Mouse (Mus musculus) stomach, embryonic 16.5 days (tissue): ENCODE data around the gene Pla2g12a. TPM values are rescaled to one million over a fixed set of nuclear protein-coding genes. Genes with fewer than 3 reads are reported as not detected.

Source experiments
- ATAC-seq: fragments of 200-750 bp; cut with Nextera tagmentation; 2 replicates; pipeline ENCODE4 v1.8.0; 2017; ENCODE audit warnings: moderate number of reproducible peaks, moderate TSS enrichment; ENCODE audit not compliant: insufficient read depth, low FRiP score
- H3K27ac ChIP-seq: fragments of 300-500 bp; sonication (generic); 2 replicates; pipeline ENCODE4 v1.5.1; 2014; ENCODE audit warnings: low read length
- H3K27me3 ChIP-seq: fragments of 300-500 bp; sonication (generic); 2 replicates; pipeline ENCODE4 v1.6.1; 2014; ENCODE audit warnings: low read length, control low read depth, mixed read lengths; ENCODE audit not compliant: control insufficient read depth, insufficient read depth
- H3K36me3 ChIP-seq: fragments of 300-500 bp; sonication (generic); 2 replicates; pipeline ENCODE4 v1.6.1; 2014; ENCODE audit warnings: low read length; ENCODE audit not compliant: control insufficient read depth, insufficient read depth
- H3K4me1 ChIP-seq: fragments of 300-500 bp; sonication (generic); 2 replicates; pipeline ENCODE4 v1.6.1; 2014; ENCODE audit warnings: low read length, control low read depth, mixed read lengths; ENCODE audit not compliant: control insufficient read depth, insufficient read depth
- H3K4me2 ChIP-seq: fragments of 300-500 bp; sonication (generic); 2 replicates; pipeline ENCODE4 v1.6.1; 2014; ENCODE audit warnings: low read depth, low read length, mixed read lengths
- H3K4me3 ChIP-seq: fragments of 300-500 bp; sonication (generic); replicated peaks from 2 replicates; pipeline ENCODE4 v1.5.1; 2014; ENCODE audit warnings: mild to moderate bottlenecking, low read length
- H3K9ac ChIP-seq: fragments of 300-500 bp; sonication (generic); 2 replicates; pipeline ENCODE4 v1.6.1; 2014; ENCODE audit warnings: low read length
- H3K9me3 ChIP-seq: fragments of 300-500 bp; sonication (generic); replicated peaks from 2 replicates; pipeline ENCODE4 v1.6.1; 2016; ENCODE audit warnings: low read length, control low read depth; ENCODE audit not compliant: control insufficient read depth
- WGBS: fragments of 180-500 bp; shearing (Covaris S2); extraction: QIAGEN DNeasy Blood & Tissue Kit; methylation state at CpG from one replicate; pipeline ENCODE4 v1.1.7; 2014; 5-methylcytosine and 5-hydroxymethylcytosine counted together
- polyA plus RNA-seq: library from polyadenylated mRNA; unstranded; fragments of >200 nt; fragmentation: Nextera tagmentation; extraction: Ambion mirVana; gene quantifications from 2 replicates; pipeline ENCODE4 v1.2.1, GENCODE M21; 2015

Pla2g12a gene
- polyA plus RNA-seq, 1 experiment from 2014 or later: 56.0 TPM

DNA sequence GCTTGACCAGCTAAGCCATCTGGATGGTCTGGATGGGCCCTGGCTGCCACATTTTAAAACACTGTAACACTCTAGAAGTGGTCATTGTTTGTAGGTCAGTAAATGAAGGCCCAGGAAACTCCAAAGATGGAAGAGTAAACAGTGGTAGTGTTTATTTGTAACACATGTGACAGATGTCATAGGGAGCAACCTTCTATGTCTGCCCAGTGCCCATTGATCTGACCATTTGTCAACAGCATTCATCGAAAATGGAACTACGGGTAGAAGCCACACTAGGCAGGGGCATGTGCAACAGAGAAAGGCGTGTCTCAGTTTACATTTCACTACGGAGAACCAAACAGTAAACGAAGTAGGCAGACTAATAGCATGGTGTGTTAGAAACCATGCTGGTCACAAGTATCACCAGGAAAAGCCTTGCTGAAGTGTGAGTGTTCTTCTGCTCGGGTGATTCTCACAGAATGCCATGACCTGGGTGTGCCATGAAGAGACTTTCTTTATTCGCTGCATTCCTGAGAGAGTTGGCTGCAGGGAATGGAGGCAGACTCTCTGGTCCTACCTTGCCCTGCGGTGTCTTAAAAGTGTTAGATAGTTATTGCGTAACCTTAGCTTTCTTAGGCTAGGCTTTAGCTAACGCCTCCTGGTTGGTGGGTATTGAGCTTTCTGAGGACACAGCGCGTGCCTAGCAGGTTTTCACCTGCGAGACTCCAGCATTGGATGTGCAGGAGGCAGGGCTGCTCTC, 9.5 kb downstream of the Pla2g12a start:
- Histone ChIP-seq H3K9me3 (no peaks in the 10 kb centered on the region), H3K4me1 (peaks cover 6% of the 10 kb centered on the region), H3K4me2 (no peak overlapping the region), H3K27me3 (no peaks in the 10 kb centered on the region), H3K9ac (no peak overlapping the region), H3K27ac (0 out of 2 replicates have a peak overlapping the region, but pooled peaks have one; percentile 27), H3K36me3 (no peaks in the 10 kb centered on the region), H3K4me3 (no peak overlapping the region)
- peak; percentile 38; the same call in 1 of the 2 replicates for ATAC-seq
- 63% methylated on average over 13 of the region's 13 CpGs for WGBS

DNA sequence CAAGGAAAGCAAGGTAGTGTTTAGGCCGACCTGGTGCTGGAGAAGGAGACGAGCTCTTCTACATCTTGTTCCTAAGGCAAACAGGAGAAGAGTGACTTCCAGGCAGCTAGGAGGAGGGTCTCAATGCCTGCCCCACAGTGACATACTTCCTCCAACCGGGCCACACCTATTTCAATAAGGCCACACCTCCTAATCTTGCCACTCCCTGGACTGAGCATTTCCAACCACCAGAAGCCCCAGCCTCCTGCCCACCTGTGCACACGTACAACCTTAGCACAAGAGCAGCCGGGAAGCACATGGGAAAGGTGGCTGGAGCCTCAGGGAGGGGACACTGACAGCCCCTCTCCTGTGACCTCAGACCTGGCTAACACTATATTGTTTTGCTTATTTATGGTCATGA, 13.6 kb downstream of the Pla2g12a start:
- WGBS: 75% methylated on average over 5 of the region's 5 CpGs

DNA sequence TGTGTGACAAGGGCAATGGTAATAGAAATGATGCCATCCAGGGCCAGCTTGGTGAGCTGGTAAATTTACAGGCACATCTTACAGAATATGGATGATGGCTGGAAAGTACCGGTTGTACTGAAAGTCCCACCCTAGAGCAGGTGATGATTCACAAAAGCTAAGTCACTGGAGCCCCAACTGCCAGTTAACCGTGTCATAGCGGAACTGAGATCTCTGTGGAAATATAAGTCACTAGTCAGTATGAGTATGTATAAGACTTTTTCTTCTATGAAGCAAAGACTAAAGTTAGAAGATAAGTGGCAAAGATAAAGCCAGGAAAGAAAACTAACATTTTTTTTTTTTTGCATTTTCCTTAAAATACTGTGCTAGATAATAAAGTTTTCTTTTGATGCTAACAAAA, 14.7 kb downstream of the Pla2g12a start:
- 92% methylated on average over 3 of the region's 3 CpGs for WGBS
- Histone ChIP-seq H3K36me3 (no peaks in the 10 kb centered on the region), H3K4me2 (no peak overlapping the region), H3K4me1 (peaks cover 2% of the 10 kb centered on the region; the same call in 1 of the 2 replicates), H3K9me3 (no peaks in the 10 kb centered on the region), H3K27ac (no peak overlapping the region), H3K27me3 (no peaks in the 10 kb centered on the region), H3K9ac (no peak overlapping the region), H3K4me3 (no peak overlapping the region)
- ATAC-seq: no peak

More for the DNA sequence above, 13.6 kb downstream of the Pla2g12a start:
- H3K27me3 ChIP-seq: no peaks in the 10 kb centered on the region
- no peaks in the 10 kb centered on the region for H3K36me3 ChIP-seq
- H3K4me1 ChIP-seq: peaks cover 6% of the 10 kb centered on the region
- peak; percentile 65; the same call in 1 of the 2 replicates for ATAC-seq
- H3K9ac ChIP-seq: no peak overlapping the region
- no peak overlapping the region for H3K4me2 ChIP-seq
- no peak overlapping the region for H3K27ac ChIP-seq
- no peak overlapping the region for H3K4me3 ChIP-seq
- no peaks in the 10 kb centered on the region for H3K9me3 ChIP-seq

DNA sequence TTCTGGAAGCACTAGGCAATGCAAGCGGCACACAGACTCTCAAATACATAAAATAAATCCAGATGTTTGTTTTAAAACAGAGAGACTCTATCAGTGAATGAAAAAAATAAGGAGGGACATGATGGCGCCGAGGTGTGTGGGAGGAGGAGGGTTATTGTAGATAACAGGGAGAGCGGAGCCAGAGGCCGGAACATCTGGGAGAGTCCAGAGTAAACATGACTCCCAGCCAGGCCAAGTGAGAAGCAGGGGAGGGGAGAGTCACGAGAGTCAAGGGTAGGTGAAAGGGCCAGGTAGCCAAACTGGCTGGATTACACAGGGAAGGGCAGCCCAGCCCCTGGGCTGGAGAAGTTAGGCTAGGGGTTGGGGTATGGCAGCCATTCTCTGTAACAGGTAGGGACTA, 18.2 kb downstream of the Pla2g12a start:
- H3K36me3 ChIP-seq: no peaks in the 10 kb centered on the region
- H3K4me2 ChIP-seq: no peak overlapping the region
- H3K4me3 ChIP-seq: no peak overlapping the region
- 40% methylated on average over 6 of the region's 6 CpGs for WGBS
- H3K4me1 ChIP-seq: no peaks in the 10 kb centered on the region
- H3K9me3 ChIP-seq: no peaks in the 10 kb centered on the region
- no peak overlapping the region for H3K27ac ChIP-seq
- no peaks in the 10 kb centered on the region for H3K27me3 ChIP-seq
- ATAC-seq: peak; percentile 12; the same call in 1 of the 2 replicates
- H3K9ac ChIP-seq: no peak overlapping the region

DNA sequence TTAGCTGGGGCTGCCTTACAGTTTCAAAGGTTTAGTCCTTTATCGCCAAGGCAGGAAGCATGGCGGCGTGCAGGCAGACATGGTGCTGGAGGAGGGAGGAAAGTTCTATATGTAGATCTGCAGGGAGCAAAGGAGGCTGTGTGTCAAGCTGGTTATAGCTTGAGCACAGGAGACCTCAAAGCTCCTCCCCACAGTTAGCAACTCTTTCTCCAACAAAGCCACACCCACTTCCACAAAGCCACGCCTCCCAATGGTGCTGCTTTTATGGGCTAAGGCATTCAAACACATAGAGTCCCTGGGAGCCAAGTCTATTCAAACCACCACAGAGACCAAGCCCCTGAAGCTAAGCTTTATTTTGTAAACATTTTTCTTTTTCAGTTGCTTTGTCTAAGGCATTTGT, 20.5 kb downstream of the Pla2g12a start:
- no peak for ATAC-seq
- Histone ChIP-seq H3K9me3 (no peaks in the 10 kb centered on the region), H3K4me3 (no peak overlapping the region), H3K9ac (no peak overlapping the region), H3K27me3 (no peaks in the 10 kb centered on the region), H3K27ac (no peak overlapping the region), H3K36me3 (no peaks in the 10 kb centered on the region), H3K4me1 (peaks cover 19% of the 10 kb centered on the region), H3K4me2 (no peak overlapping the region)
- WGBS: 71% methylated on average over 4 of the region's 4 CpGs

DNA sequence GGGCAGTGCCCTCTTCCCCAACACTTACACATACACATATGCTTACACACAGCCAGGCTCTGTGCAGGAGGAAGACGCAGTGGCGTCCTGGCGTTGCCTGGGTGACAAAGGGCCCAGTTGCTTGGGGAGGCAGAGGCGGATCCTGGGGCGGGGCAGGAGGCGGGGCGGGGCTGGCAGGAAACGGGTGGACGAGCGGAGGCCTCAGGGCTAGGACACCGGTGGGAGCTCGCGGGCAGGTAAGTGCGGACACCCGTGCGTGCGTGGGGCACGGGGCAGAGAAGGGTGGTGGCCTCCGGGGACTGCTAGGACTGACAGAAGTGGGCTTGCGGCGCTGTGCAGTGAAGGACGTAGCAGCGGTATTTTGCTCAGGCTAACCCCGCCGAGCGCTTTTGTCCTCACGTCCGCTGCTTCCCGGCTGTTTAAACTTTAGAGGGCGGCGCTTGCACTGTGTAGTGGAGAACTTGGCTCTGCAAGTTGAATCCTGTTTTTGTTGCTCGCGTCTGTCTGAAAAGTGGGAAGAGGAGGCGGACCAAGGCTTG, 22.9 kb downstream of the Pla2g12a start, which contains the start of gene Casp6:
TSS of gene Casp6 (plus strand) at position 155 of the 539 bp plus-strand sequence.
- Histone ChIP-seq H3K36me3 (no peaks in the 10 kb centered on the region), H3K27me3 (no peaks in the 10 kb centered on the region), H3K9me3 (no peaks in the 10 kb centered on the region), H3K4me2 (peak within 1 kb of the TSS; percentile 76), H3K4me3 (peak within 1 kb of the TSS; percentile 74), H3K9ac (peak within 1 kb of the TSS; percentile 83), H3K27ac (peak within 1 kb of the TSS; percentile 85), H3K4me1 (peaks cover 24% of the 10 kb centered on the region)
- ATAC-seq: peak; percentile 95
- 0% methylated on average over 34 of the region's 34 CpGs for WGBS

DNA sequence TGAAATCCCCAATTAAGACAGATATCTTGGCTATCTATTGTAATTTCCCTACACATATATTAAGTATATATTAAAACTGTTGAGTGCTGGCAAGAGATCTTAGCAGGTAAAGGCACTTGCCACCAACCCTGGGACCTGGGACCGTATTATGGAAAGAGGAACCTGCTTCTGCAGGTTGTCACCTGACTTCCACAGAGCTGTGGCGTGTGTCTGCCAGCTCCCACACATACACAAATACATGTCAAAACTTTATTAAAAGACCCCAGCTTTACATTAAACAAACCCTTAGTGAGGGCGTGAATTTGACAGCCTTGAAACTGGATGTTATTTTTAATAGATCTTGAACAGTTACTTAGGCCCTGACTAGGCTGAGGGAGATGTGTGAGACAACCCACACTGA, 25.0 kb downstream of the Pla2g12a start:
- Histone ChIP-seq H3K4me3 (no peak overlapping the region), H3K27ac (no peak overlapping the region), H3K27me3 (no peaks in the 10 kb centered on the region), H3K4me2 (no peak overlapping the region), H3K4me1 (peaks cover 24% of the 10 kb centered on the region), H3K36me3 (no peaks in the 10 kb centered on the region), H3K9ac (no peak overlapping the region), H3K9me3 (no peaks in the 10 kb centered on the region)
- ATAC-seq: no peak
- 76% methylated on average over 3 of the region's 3 CpGs for WGBS

DNA sequence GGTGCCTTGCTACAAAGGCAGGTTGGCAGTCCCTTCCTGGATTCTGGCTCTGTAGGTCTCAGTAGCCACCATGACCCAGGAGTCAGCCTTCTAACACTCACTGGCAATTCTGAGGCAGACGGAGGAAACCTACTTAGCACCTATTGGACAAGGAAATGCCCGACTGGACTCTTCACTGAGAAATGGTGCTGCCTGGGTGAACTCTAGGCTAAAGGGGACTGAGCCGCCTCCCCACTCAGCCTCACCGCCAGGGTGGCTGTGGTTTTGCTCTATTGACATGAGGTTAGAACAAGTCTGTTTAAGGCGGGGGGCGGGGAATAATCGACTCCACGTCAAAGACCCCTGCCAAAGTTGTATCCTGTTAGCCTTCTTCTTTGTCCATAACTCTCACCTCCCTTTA, 25.5 kb downstream of the Pla2g12a start:
- Histone ChIP-seq H3K4me1 (peaks cover 24% of the 10 kb centered on the region), H3K4me2 (no peak overlapping the region), H3K9ac (no peak overlapping the region), H3K4me3 (no peak overlapping the region), H3K9me3 (no peaks in the 10 kb centered on the region), H3K36me3 (peaks cover 4% of the 10 kb centered on the region), H3K27ac (no peak overlapping the region), H3K27me3 (no peaks in the 10 kb centered on the region)
- WGBS: 73% methylated on average over 8 of the region's 8 CpGs
- no peak for ATAC-seq

DNA sequence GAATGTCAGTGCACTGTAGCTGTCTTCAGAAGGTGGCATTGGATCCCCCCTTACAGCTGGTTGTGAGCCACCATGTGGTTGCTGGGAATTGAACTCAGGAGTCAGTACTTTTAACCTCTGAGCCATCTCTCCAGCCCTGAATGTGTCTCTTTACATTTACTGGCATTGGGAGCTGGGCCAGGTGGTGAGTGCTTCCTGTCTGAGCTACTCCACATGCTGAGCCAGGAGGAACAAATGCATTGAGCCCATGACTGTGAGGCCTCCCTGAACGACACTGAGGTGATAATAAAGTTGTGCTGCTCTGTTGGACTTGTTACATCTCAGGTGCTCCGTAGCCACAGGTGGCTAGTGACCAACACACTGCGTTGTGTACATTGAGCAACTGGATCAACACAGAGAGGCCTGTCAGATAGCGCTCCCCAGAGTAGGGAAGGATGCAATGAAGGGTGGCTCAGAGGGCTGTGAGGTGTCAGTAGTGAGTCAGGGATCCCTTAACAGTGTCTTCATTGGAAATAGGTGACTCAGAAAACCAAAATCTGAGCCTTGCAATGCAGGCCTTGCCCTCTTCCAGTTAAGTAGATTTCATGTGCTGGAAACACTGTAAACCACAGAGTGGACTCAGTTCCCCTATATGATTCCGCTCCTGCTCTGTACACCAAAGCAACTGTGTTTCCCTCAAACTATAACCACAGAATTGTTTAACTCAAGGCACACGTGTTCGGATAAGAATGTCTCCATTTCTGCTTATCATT, 26.2 kb downstream of the Pla2g12a start:
- Histone ChIP-seq H3K4me1 (peaks cover 24% of the 10 kb centered on the region), H3K9me3 (no peaks in the 10 kb centered on the region), H3K36me3 (peaks cover 11% of the 10 kb centered on the region), H3K9ac (no peak overlapping the region), H3K27me3 (no peaks in the 10 kb centered on the region), H3K4me3 (no peak overlapping the region), H3K4me2 (no peak overlapping the region), H3K27ac (no peak overlapping the region)
- WGBS: 60% methylated on average over 7 of the region's 7 CpGs
- ATAC-seq: no peak
